Mouse (Mus musculus): Measurements from ENCODE around the gene Cacng3. TPM values are rescaled to one million over a fixed set of nuclear protein-coding genes. Genes with fewer than 3 reads are reported as not detected.

Cacng3 gene
- polyA plus RNA-seq (2015; fragmentation: Illumina TruSeq; extraction: RNeasy Lipid Tissue Mini Kit (QIAGEN cat#74804); ENCODE audit: low read depth, low replicate concordance): 89.7 TPM

DNA sequence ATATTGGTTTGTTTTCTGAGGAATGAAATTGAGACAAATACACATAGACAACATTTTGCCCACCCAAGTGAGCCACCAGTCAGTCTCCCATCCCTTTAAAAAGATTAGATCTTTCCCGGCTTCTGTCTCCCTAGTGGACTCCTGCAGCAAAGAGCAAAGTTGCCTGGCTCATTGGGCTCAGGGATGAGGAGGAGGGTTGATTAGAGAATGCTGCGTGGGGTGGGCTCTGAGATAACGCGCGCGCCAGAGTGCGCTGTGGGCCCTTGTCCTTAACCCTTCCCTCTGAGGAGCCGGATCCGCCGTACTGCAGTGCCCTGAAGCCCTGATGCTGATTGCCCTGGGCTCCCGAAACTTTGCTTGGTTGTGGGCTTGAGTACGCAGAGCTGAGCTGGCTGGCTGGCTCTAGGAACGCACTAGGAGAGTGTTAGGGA lies at the start of gene Cacng3:
Gene Cacng3, plus strand, starts transcription at position 51 of the 431 bp plus-strand sequence.

